Mouse (Mus musculus): ENCODE data around the gene Pdzd8.

- TF ChIP-seq POLR2A (IDR thresholded peaks at IDR 0.05; ENCODE audit: borderline replicate concordance, low read depth, low read length) = no peak
- TF ChIP-seq CTCF (IDR thresholded peaks at IDR 0.05; ENCODE audit: low read depth, low read length) = no peak
Measured at GRCm38 (mm10) chr19:59354906-59355305, 9.3 kb upstream of the Pdzd8 start.

All from bone marrow macrophage, adult 2 months (primary cell).